Mouse (Mus musculus): ENCODE results near the gene Lrrc8e.
"Not testable (repeated sequence)": the region's sequence is repeated elsewhere in the genome, so short reads cannot be mapped to it uniquely, and the experiment has no call there.

The Lrrc8e gene

GRCm38 (mm10) chr8:4219617-4220016 is 7.0 kb upstream of the Lrrc8e start:
- DNase-seq (ENCODE audit: low spot score in 2 of 2): no peak

- DNase-seq (ENCODE audit: low spot score in 2 of 2): no peak
Measured at GRCm38 (mm10) chr8:4222059-4222458, 4.6 kb upstream of the Lrrc8e start.

GRCm38 (mm10) chr8:4226323-4226722 is 304 bp upstream of the Lrrc8e start:
- no peak for DNase-seq (ENCODE audit: low spot score in 2 of 2)

- no peak for DNase-seq (ENCODE audit: low spot score in 2 of 2)
Measured at GRCm38 (mm10) chr8:4227919-4228318, 1.3 kb downstream of the Lrrc8e start.

GRCm38 (mm10) chr8:4229784-4230183 is 3.2 kb downstream of the Lrrc8e start:
- no peak for DNase-seq (ENCODE audit: low spot score in 2 of 2)

- DNase-seq (ENCODE audit: low spot score in 2 of 2): no peak
Measured at GRCm38 (mm10) chr8:4230612-4231351, 4.2 kb downstream of the Lrrc8e start.

GRCm38 (mm10) chr8:4237814-4238433 is 11.3 kb downstream of the Lrrc8e start:
- DNase-seq (ENCODE audit: low spot score in 2 of 2): no peak

GRCm38 (mm10) chr8:4238434-4239192 is 12.0 kb downstream of the Lrrc8e start, which contains the start of the genes Map2k7 and Gm49320:
Gene Map2k7, plus strand, starts transcription at chr8:4238740.
Gene Gm49320, plus strand, starts transcription at chr8:4238865.
- DNase-seq (ENCODE audit: low spot score in 2 of 2): peak; percentile 99 to 100

- peak in 1 of 2 experiments; percentile 64 for DNase-seq (ENCODE audit: low spot score in 2 of 2)
Measured at GRCm38 (mm10) chr8:4239193-4239890, 12.7 kb downstream of the Lrrc8e start.

- DNase-seq (ENCODE audit: low spot score in 2 of 2): no peak
Measured at GRCm38 (mm10) chr8:4245061-4245460, 18.4 kb downstream of the Lrrc8e start.

- no peak for DNase-seq (ENCODE audit: low spot score in 2 of 2)
Measured at GRCm38 (mm10) chr8:4245737-4246136, 19.1 kb downstream of the Lrrc8e start.

- no peak for DNase-seq (ENCODE audit: low spot score in 2 of 2)
Measured at GRCm38 (mm10) chr8:4247241-4247640, 20.6 kb downstream of the Lrrc8e start.

- no peak for DNase-seq (ENCODE audit: low spot score in 2 of 2)
Measured at GRCm38 (mm10) chr8:4247951-4248540, 21.4 kb downstream of the Lrrc8e start, which contains the start of gene Tgfbr3l. Gene Tgfbr3l, plus strand, starts transcription at chr8:4248214.

- DNase-seq (ENCODE audit: low spot score in 2 of 2): no peak
Measured at GRCm38 (mm10) chr8:4249213-4249612, 22.6 kb downstream of the Lrrc8e start.

GRCm38 (mm10) chr8:4250306-4250970 is 23.8 kb downstream of the Lrrc8e start:
- DNase-seq (ENCODE audit: low spot score in 2 of 2): peak; percentile 74 to 86

- DNase-seq (ENCODE audit: low spot score in 2 of 2): no peak
Measured at GRCm38 (mm10) chr8:4252116-4252760, 25.6 kb downstream of the Lrrc8e start.

- peak; percentile 85 to 94 for DNase-seq (ENCODE audit: low spot score in 2 of 2)
Measured at GRCm38 (mm10) chr8:4252934-4253841, 26.6 kb downstream of the Lrrc8e start, which contains the start of gene Snapc2. Gene Snapc2, plus strand, starts transcription at chr8:4253080.

GRCm38 (mm10) chr8:4254001-4254400 is 27.4 kb downstream of the Lrrc8e start:
- peak in 1 of 2 experiments; percentile 72 for DNase-seq (ENCODE audit: low spot score in 2 of 2)

- not testable (repeated sequence) for DNase-seq (ENCODE audit: low spot score in 2 of 2)
Measured at GRCm38 (mm10) chr8:4255471-4255870, 28.8 kb downstream of the Lrrc8e start.

Data from left cerebral cortex, adult 9 months (tissue).